Mouse (Mus musculus) heart, postnatal 10 days (tissue): ENCODE results near the gene Arhgap6. TPM values are rescaled to one million over a fixed set of nuclear protein-coding genes. Genes with fewer than 3 reads are reported as not detected.

ENCODE experiments used
- DNase-seq, 2 experiments: peaks; one replicate each; pipeline ENCODE4 v3.0.0; 2021
- intact Hi-C: fragments of 180-260 bp; cut with DNase I; formaldehyde crosslinking; loops from one replicate; pipeline ENCODE4 v1.15.1; 2025
- total RNA-seq, 2 experiments: library from RNA; stranded (reverse); gene quantifications; 2 replicates each; pipeline ENCODE4 v1.2.3; 2021

Arhgap6 gene
- total RNA-seq, 2 experiments from 2014 or later = 5.9 TPM

GRCm38 (mm10) chrX:168975444-168975843 lies 180.5 kb downstream of the Arhgap6 start:
- no peak for DNase-seq
- intact Hi-C loops = no loop called here

DNA sequence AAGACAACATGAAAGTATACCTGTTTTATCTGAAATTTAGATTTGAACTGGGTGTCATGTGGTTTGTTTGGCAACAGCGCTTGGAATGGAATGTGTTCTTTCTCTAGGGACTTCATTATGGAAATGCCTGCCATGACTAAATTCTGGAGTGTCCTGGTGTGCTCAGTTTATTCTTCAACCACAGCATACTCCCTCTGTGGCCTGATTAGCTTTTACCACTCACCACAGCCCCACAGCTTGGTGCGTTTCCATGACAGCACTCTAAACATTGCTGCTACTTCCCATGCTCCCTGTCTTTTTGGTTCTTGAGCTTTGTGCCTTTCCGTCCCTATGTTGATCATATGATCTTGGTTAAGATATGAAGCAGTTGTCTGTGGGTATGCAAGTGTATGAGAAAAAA lies 182.9 kb downstream of the Arhgap6 start:
- intact Hi-C loops = no loop called here
- peak in 1 of 2 experiments; percentile 1 for DNase-seq

DNA sequence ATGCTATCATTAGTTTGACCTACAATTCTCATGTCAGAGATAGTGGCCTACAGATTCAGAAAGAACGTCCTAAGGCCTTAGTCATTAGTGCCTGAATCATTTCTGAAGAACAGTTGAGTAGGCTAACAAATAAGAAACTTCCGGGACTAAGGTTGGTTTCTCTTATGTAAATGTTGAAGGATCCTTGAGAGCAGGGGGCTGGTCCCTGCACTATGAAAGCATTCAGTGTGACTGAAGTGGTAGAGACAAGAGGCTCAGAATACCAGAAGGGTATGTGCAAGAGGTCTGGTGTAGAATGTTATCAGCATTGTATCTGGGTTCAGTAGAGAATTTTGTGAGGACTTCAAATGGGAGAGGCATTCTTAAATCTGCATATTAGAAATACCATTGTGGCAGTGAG lies 185.5 kb downstream of the Arhgap6 start:
- peak in 1 of 2 experiments; percentile 1 for DNase-seq
- intact Hi-C loops = no loop called here

DNA sequence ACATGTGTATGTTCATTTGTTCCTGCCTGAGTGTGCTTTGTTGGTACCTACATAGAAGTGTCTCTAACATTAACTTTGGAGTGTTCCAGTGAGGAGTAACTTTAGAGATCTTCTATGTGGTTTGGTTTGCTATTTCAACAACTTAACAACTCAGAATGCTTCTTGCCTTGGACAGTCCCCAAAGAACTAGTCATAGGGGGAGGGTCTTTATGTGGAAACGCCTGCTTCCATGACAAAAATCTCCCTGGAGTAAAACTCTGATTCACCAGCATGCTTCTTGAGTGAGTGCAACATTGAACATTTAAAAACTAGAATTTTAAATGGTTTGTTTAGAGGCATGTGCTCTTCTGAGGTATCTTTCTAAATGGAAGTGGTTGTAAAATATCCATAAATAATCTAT lies 212.2 kb downstream of the Arhgap6 start:
- DNase-seq = peak; percentile 9 to 11

GRCm38 (mm10) chrX:169012701-169013100 lies 217.8 kb downstream of the Arhgap6 start:
- intact Hi-C loops = no loop called here
- DNase-seq = peak in 1 of 2 experiments; percentile 14

More for the DNA sequence above, 212.2 kb downstream of the Arhgap6 start:
- intact Hi-C loops = no loop called here

DNA sequence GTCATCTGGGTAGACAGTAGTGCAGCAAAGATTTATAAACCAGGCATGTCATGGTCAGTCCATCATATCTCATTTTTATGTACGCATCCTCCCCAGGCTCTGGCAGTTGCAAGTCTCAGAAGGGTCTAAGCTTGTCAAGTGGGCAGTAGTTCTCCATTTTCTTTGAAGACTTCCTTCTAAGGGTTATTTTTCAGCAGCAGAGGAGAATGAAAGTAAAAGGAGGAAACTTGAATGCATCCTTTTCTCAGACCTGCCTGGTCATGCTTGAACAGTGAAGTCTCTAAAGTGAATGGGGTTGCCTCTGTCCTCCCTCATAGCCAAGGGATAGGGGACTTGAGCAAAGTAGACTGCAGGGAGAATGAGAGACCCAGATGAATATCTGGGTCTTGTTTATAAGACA lies 239.5 kb downstream of the Arhgap6 start:
- DNase-seq = no peak
- intact Hi-C loops = no loop called here

DNA sequence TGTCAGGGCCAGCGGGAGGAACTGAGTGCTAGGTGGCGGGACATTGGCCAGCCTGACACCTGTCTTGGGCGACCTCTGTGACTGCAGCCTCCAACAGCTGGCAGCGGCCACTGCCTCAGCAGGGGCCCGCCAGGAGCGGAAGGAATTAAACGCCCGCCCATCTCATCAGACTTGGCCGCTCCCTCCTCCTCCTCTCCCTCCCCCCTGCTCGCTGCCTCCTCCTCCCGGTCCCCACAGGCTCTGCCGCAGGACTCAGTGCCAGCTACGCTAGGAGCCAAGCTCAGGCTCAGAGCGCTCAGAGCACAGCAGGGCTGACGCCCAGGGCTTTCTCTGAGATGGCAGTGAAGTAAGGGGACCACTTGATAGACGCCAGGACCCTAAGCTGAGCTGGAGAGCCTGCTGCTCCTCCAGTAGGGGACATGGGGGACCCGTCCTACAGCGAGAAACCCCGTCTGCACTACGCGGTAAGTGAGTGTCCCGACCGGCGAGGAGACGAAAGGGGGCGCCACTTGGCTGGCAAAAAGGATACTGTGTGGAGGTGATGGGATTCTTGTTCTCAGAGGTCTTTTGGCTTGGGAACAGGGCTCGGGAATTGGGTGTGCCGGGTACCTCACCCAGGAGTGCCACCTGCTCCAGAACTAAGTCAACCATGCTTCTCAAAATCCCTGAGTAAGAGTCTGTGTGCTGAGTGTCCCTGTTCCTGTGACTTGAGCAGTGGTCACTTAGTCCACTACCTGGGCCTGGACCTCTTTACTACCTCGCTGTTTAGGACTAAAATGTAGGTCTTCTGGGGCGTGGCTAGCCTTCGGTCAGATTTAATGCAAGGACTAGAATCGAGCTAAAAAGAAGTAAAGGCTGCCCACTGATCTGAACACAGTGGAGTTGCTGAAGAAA lies 241.8 kb downstream of the Arhgap6 start:
- DNase-seq = peak; percentile 78 to 82
- intact Hi-C loops = loop anchor here (5.0 kb wide), 2 partner anchors 99 to 261 kb away; no protein-coding TSS in a partner anchor

DNA sequence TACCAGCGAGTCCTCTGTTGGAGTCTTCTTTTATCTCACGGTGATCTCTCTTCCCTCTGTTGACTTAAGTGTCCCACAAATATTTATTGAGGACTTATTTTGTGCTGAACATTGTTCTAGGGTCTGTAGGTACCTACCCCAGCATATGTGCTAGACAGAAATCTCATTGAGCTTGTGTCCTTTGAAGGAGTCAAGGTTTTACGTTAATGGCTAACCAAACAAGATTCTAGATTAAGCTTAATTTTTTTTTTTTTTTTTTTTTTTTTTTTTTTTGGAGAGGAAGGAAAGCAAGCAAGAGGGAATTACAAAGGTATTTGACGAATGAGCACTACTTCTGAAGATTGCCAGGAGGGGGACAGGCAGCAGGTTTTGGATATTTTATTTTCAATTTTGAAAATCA lies 242.5 kb downstream of the Arhgap6 start:
- DNase-seq = no peak
- intact Hi-C loops = loop anchor here (5.0 kb wide), 2 partner anchors 100 to 260 kb away; no protein-coding TSS in a partner anchor

DNA sequence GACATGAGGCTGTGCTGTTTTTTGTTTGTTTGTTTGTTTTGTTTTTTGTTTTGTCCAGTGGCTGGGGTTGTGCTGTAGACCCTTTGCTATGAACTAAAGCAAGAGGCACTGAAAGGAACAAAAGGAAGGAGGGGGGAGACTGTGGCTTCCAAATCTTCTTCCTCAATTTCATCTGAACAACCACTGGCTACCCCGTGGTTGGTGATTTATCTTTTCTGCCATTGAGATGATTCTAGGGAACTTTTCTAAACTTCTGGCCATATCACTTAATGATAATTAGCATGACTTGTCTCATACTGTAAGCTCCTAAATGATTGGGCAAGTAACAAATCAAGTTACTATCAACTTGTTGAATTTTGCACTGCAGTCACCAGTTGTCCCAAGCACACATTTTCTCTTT lies 249.0 kb downstream of the Arhgap6 start:
- intact Hi-C loops = no loop called here

GRCm38 (mm10) chrX:169047595-169047994 lies 252.7 kb downstream of the Arhgap6 start:
- intact Hi-C loops = no loop called here
- DNase-seq = no peak

More for the DNA sequence above, 249.0 kb downstream of the Arhgap6 start:
- no peak for DNase-seq

DNA sequence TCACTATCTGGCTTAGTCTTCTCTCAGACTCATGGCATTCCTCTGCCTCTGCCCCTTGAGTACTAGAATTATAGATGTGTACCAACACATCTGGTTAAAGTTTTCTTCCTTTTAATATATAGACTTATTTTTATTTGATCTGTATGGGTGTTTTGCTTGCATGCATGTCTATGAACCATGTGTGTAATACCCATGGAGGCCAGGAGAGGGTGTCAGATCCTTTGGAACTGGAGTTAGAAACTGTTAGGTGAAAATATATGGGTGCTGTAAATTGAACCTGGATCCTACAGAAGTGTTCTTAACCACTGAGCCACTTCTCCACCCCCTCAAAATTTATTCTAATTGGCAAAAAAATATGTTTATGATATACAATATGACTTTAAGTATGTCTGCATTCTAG lies 254.7 kb downstream of the Arhgap6 start:
- no peak for DNase-seq
- intact Hi-C loops = no loop called here

- intact Hi-C loops = no loop called here
- DNase-seq = peak; percentile 19 to 20
These were observed 259.1 kb downstream of the Arhgap6 start for GRCm38 (mm10) chrX:169053907-169054476.

GRCm38 (mm10) chrX:169062555-169062954 lies 267.7 kb downstream of the Arhgap6 start:
- intact Hi-C loops = no loop called here

GRCm38 (mm10) chrX:169065298-169065697 lies 270.4 kb downstream of the Arhgap6 start:
- intact Hi-C loops = no loop called here

More at GRCm38 (mm10) chrX:169062555-169062954, 267.7 kb downstream of the Arhgap6 start:
- DNase-seq = no peak

GRCm38 (mm10) chrX:169065922-169066321 lies 271.0 kb downstream of the Arhgap6 start:
- no peak for DNase-seq
- intact Hi-C loops = no loop called here

More at GRCm38 (mm10) chrX:169065298-169065697, 270.4 kb downstream of the Arhgap6 start:
- DNase-seq = no peak

GRCm38 (mm10) chrX:169075020-169075419 lies 280.1 kb downstream of the Arhgap6 start:
- DNase-seq = no peak
- intact Hi-C loops = no loop called here

DNA sequence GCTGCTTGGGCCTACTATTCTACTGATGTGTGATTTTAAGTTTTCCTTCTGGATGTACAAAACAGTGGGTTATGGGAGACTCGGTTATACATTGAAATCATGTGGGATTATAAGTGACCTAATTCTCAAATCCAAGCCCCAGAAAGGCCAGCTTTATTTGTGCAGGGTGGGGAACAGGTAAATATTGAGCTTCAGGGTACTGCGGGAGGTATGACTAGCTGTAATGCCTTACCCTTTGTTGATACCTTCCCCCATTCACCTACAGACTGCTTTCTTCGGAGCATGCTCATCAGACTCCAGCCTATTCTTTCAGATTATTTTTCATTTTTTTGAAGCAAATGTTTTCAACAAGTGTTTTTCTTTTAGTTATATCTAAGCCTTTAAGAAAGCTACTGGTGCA lies 286.7 kb downstream of the Arhgap6 start:
- DNase-seq = no peak
- intact Hi-C loops = no loop called here

DNA sequence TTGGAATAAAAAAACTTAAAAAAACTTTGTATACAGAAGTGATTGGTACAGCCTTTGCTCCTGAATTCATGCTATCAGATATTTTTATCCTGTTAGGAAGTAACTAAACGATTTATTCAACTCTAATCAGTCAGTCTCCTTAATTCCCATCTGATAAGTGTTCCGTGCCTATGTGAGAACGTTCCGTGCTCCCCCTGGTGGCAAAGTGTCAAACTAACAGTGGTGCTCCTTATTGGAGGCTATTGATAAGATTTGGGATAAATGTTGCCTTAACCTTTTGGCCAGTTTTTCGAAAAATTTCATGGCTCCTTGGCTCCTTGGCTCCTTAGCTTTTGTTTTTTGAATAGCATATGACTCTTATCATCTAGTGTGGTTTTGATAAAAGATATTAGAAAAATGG lies 291.0 kb downstream of the Arhgap6 start:
- DNase-seq = peak; percentile 26 to 38
- intact Hi-C loops = loop anchor here (1.0 to 5.0 kb wide), 2 partner anchors 148 to 216 kb away; no protein-coding TSS in a partner anchor

GRCm38 (mm10) chrX:169089221-169089620 lies 294.3 kb downstream of the Arhgap6 start:
- intact Hi-C loops = loop anchor here (5.0 kb wide), 1 partner anchor 213 kb away; no protein-coding TSS in a partner anchor
- peak in 1 of 2 experiments; percentile 23 for DNase-seq

DNA sequence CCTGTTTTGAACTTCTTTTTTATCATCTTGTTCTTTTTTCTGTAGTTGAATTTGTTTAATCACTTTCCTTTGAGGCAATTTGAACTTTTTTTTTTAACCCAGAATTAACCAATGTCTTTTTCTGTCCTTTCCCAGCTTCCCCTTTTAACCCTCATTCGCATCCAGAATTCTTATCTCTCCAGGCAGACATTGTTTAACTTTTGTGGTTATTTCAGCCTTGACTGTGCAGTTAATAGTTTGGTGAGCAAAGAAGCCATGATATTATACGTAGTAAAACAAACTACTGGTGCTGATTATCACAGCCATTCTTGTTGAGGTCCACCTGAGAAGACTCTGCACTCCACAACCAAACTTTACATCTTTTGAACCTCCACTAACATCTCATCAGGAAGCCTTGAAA lies 299.7 kb downstream of the Arhgap6 start:
- intact Hi-C loops = no loop called here
- DNase-seq = no peak

GRCm38 (mm10) chrX:169095584-169095983 lies 300.7 kb downstream of the Arhgap6 start:
- intact Hi-C loops = no loop called here
- DNase-seq = no peak

GRCm38 (mm10) chrX:169102665-169103064 lies 307.8 kb downstream of the Arhgap6 start:
- intact Hi-C loops = no loop called here
- DNase-seq = no peak
